Mouse (Mus musculus): ENCODE results near the gene Krtap9-3. TPM values are rescaled to one million over a fixed set of nuclear protein-coding genes. Genes with fewer than 3 reads are reported as not detected.

The Krtap9-3 gene
- polyA plus RNA-seq, 1 experiment = not detected

DNA sequence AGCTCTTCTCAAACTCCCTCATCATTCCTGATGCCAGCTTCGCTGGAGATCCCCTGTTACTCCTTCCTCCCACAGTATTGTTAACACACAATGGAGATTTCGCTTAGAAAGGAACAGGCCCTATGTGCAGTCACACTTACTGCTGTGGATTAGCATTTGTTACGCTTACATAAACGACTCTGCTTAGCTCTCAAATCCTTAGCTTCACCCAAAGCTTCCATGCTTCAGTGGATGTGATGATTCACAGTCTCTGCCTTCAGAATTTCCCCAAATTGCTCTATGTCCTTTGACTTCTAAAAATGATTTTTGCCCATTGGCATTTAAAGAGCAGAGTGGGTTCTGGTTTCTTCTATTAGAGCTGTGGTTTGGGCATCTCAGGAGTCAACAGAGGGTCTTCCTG lies 24.7 kb downstream of the Krtap9-3 start:
- TF ChIP-seq POLR2A (IDR thresholded peaks at IDR 0.05; ENCODE audit: low read depth, low read length) (no peak), CTCF (IDR thresholded peaks at IDR 0.05; ENCODE audit: extremely low read depth, insufficient read length, insufficient replicate concordance, low read depth, low read length) (no peak)
- no peaks in the 10 kb centered on the region for H3K36me3 ChIP-seq (ENCODE audit: control insufficient read depth, insufficient read depth, low read length)

DNA sequence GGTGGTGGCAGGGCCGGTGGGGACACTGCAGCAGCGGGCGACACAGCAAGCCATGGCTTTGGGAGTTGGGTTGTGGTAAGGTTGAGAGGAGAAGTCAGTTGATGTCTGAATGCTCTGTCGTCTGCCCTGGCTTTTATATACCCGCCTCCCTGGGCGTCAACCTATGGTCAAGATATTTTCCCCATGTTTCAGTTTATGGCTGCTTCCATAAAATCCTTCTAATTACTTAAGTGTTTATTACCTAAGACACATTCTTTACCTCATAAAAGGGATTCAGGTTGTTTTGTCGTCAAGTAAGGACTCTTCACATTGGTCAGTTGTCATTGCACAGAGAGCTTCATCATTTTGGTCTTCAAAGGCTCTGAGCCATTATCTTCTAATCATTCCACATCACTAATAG lies 31.4 kb downstream of the Krtap9-3 start, which contains the start of gene Krtap3-1:
Krtap3-1 (minus strand) TSS at position 101 of the 400 bp plus-strand sequence.
- no peak within 1 kb of the TSS for H3K27ac ChIP-seq (ENCODE audit: insufficient read depth, low read depth, low read length)
- WGBS = 63% methylated on average over 7 of the region's 7 CpGs
- H3K36me3 ChIP-seq (ENCODE audit: control insufficient read depth, insufficient read depth, low read length) = no peaks in the 10 kb centered on the region
- no peak within 1 kb of the TSS for H3K4me3 ChIP-seq (ENCODE audit: low read depth, low read length)
- TF ChIP-seq CTCF (IDR thresholded peaks at IDR 0.05; ENCODE audit: extremely low read depth, insufficient read length, insufficient replicate concordance, low read depth, low read length) = no peak
- no peak for TF ChIP-seq POLR2A (IDR thresholded peaks at IDR 0.05; ENCODE audit: low read depth, low read length)
- no peaks in the 10 kb centered on the region for H3K27me3 ChIP-seq (ENCODE audit: control insufficient read depth, insufficient read depth, low read length)
- peaks cover 7% of the 10 kb centered on the region; the same call in 1 of the 2 replicates for H3K4me1 ChIP-seq (ENCODE audit: control insufficient read depth, insufficient read depth, insufficient read length, low read length)

More for the DNA sequence above, 24.7 kb downstream of the Krtap9-3 start:
- H3K27me3 ChIP-seq (ENCODE audit: control insufficient read depth, insufficient read depth, low read length) = no peaks in the 10 kb centered on the region
- no peak overlapping the region for H3K4me3 ChIP-seq (ENCODE audit: low read depth, low read length)
- whole genome bisulfite sequencing = 70% methylated on average over 4 of the region's 4 CpGs
- H3K4me1 ChIP-seq (ENCODE audit: control insufficient read depth, insufficient read depth, insufficient read length, low read length) = peaks cover 2% of the 10 kb centered on the region; the same call in 1 of the 2 replicates
- H3K27ac ChIP-seq (ENCODE audit: insufficient read depth, low read depth, low read length) = no peak overlapping the region

DNA sequence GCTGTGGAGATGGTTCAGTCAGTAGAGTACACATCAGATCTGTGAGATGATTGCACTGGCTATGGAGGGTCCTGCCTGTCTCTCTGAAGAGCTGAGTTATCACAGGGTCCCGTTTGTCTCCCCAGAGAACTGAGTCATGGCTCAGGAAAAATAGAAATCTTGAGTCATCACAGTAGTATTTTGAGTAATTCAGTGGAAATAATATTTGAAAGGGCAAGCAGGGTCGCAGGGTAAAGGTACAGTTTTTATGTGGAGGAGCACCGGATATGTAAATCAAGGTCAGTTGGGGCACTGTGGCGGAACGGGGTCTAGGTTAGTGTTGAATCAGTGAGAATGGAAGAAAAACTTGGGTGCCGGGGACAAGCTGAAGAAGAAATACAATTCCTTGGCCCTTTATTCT lies 35.3 kb downstream of the Krtap9-3 start:
- TF ChIP-seq POLR2A (IDR thresholded peaks at IDR 0.05; ENCODE audit: low read depth, low read length) (no peak), CTCF (IDR thresholded peaks at IDR 0.05; ENCODE audit: extremely low read depth, insufficient read length, insufficient replicate concordance, low read depth, low read length) (no peak)
- no peak overlapping the region for H3K27ac ChIP-seq (ENCODE audit: insufficient read depth, low read depth, low read length)
- H3K4me3 ChIP-seq (ENCODE audit: low read depth, low read length) = no peak overlapping the region
- no peaks in the 10 kb centered on the region for H3K27me3 ChIP-seq (ENCODE audit: control insufficient read depth, insufficient read depth, low read length)
- 79% methylated on average over 6 of the region's 6 CpGs for WGBS
- no peaks in the 10 kb centered on the region for H3K36me3 ChIP-seq (ENCODE audit: control insufficient read depth, insufficient read depth, low read length)
- peaks cover 4% of the 10 kb centered on the region; the same call in 1 of the 2 replicates for H3K4me1 ChIP-seq (ENCODE audit: control insufficient read depth, insufficient read depth, insufficient read length, low read length)

DNA sequence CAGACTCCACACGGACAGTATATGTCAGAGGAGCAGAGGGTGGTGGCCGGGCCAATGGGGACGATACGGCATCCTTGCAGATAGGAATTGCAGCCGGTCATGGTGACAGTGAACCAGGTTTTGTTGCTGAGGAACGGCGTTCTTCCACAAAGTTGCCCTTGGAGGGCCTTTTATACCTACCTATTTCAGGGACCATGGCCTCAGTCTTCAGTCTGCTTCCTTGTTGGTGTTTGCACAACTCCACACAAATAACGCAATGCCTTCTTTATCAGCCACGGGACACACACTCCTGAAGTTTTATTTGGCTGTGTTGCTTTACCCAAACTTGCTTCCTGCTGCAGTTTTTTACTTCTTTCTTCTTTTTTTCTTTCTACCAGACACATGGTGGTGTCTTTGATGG lies 38.5 kb downstream of the Krtap9-3 start, which contains the start of gene Gm11939:
Gm11939 (minus strand) TSS at position 101 of the 400 bp plus-strand sequence.
- 68% methylated on average over 9 of the region's 9 CpGs for WGBS

DNA sequence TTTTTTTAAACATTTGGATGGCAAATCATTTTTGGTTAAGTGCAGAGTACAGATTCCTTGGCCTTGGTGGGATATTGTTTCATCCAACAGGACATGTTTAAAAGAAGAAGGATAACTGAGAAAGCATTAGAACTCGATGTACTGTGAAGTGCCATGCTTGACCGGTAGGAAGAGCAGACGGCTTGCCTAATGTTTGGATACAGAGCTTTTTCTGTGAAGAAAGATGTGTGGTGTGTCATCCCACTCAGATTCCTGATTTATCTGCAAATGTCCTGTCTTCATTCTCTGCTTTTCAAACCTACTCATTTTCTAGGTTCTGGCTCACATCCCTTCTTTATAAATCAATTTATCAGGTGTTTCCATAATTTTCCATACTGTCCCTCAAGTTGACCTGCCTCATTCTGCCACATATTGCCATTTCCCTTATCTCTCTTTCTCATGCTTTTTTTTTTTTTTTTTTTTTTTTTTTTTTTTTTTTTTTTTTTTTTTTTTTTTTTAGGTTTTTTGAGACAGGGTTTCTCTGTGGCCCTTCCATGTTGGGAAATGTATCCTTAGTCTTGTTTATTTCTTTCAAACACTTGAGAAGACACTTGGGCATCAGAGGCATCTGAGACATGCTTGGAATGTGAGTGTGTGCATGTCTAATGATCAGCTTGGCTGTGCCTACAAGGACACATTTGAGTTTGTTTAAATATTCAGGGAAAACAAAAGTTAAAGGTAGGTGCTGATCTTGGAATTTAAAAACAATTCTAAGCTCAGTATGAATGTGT lies 39.7 kb downstream of the Krtap9-3 start:
- 86% methylated on average over 3 of the region's 3 CpGs for WGBS

More for the DNA sequence above, 38.5 kb downstream of the Krtap9-3 start, which contains the start of gene Gm11939:
- H3K27ac ChIP-seq (ENCODE audit: insufficient read depth, low read depth, low read length) = no peak within 1 kb of the TSS
- H3K27me3 ChIP-seq (ENCODE audit: control insufficient read depth, insufficient read depth, low read length) = no peaks in the 10 kb centered on the region
- no peaks in the 10 kb centered on the region for H3K36me3 ChIP-seq (ENCODE audit: control insufficient read depth, insufficient read depth, low read length)
- H3K4me1 ChIP-seq (ENCODE audit: control insufficient read depth, insufficient read depth, insufficient read length, low read length) = no peaks in the 10 kb centered on the region; the same call in 1 of the 2 replicates
- TF ChIP-seq POLR2A (IDR thresholded peaks at IDR 0.05; ENCODE audit: low read depth, low read length) (no peak), CTCF (IDR thresholded peaks at IDR 0.05; ENCODE audit: extremely low read depth, insufficient read length, insufficient replicate concordance, low read depth, low read length) (no peak)
- no peak within 1 kb of the TSS for H3K4me3 ChIP-seq (ENCODE audit: low read depth, low read length)

DNA sequence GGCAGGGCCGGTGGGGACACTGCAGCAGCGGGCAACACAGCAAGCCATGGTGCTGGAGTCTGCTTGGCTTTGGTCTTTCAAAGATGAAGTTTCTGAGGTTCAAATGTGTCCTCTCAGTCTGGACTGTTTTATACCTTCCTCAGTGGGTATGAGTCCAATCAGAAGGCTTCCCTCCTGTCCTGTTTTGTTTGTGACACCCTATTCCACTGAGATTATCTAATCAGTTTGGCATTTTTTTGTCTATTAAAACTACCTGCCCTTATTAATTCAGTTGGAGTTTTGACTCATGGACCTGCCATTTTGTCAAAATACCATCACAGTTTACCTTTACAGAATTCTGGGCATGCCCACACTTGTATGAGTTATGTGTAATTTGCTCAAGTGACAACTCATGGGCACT lies 41.2 kb downstream of the Krtap9-3 start, which contains the start of gene Krtap3-2:
Krtap3-2 (minus strand) TSS at position 101 of the 400 bp plus-strand sequence.
- Histone ChIP-seq H3K36me3 (ENCODE audit: control insufficient read depth, insufficient read depth, low read length) (no peaks in the 10 kb centered on the region), H3K4me3 (ENCODE audit: low read depth, low read length) (no peak within 1 kb of the TSS), H3K27ac (ENCODE audit: insufficient read depth, low read depth, low read length) (no peak within 1 kb of the TSS), H3K27me3 (ENCODE audit: control insufficient read depth, insufficient read depth, low read length) (no peaks in the 10 kb centered on the region), H3K4me1 (ENCODE audit: control insufficient read depth, insufficient read depth, insufficient read length, low read length) (peaks cover 2% of the 10 kb centered on the region; the same call in 1 of the 2 replicates)
- WGBS = 90% methylated on average over 2 of the region's 2 CpGs
- TF ChIP-seq POLR2A (IDR thresholded peaks at IDR 0.05; ENCODE audit: low read depth, low read length) (no peak), CTCF (IDR thresholded peaks at IDR 0.05; ENCODE audit: extremely low read depth, insufficient read length, insufficient replicate concordance, low read depth, low read length) (no peak)

More for the DNA sequence above, 39.7 kb downstream of the Krtap9-3 start:
- Histone ChIP-seq H3K4me1 (ENCODE audit: control insufficient read depth, insufficient read depth, insufficient read length, low read length) (peaks cover 2% of the 10 kb centered on the region; the same call in 1 of the 2 replicates), H3K27me3 (ENCODE audit: control insufficient read depth, insufficient read depth, low read length) (no peaks in the 10 kb centered on the region), H3K27ac (ENCODE audit: insufficient read depth, low read depth, low read length) (no peak overlapping the region), H3K36me3 (ENCODE audit: control insufficient read depth, insufficient read depth, low read length) (no peaks in the 10 kb centered on the region), H3K4me3 (ENCODE audit: low read depth, low read length) (no peak overlapping the region)
- TF ChIP-seq CTCF (IDR thresholded peaks at IDR 0.05; ENCODE audit: extremely low read depth, insufficient read length, insufficient replicate concordance, low read depth, low read length) (no peak), POLR2A (IDR thresholded peaks at IDR 0.05; ENCODE audit: low read depth, low read length) (no peak)

DNA sequence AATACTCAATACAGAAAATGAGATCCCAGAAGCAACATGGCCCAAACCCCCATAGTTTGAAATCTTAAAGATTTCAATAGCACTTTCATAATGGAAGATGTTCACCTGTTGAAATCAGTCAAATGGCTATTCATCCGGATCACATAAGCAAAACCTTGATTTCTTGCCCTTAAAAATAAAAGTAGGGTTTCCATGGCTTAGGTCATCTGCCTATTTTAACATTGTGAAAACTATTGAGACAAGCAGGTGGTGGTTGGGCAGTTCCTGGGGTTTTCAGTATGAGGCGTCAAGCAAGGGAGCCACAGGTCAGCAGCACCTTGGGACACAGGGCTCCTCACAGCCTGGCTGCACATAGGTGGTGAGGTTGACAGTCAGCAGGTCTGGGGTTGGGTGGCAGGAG lies 41.7 kb downstream of the Krtap9-3 start:
- Histone ChIP-seq H3K4me1 (ENCODE audit: control insufficient read depth, insufficient read depth, insufficient read length, low read length) (peaks cover 2% of the 10 kb centered on the region; the same call in 1 of the 2 replicates), H3K4me3 (ENCODE audit: low read depth, low read length) (no peak overlapping the region), H3K27me3 (ENCODE audit: control insufficient read depth, insufficient read depth, low read length) (no peaks in the 10 kb centered on the region), H3K27ac (ENCODE audit: insufficient read depth, low read depth, low read length) (no peak overlapping the region), H3K36me3 (ENCODE audit: control insufficient read depth, insufficient read depth, low read length) (no peaks in the 10 kb centered on the region)
- WGBS = 92% methylated on average over 2 of the region's 2 CpGs
- no peak for TF ChIP-seq CTCF (IDR thresholded peaks at IDR 0.05; ENCODE audit: extremely low read depth, insufficient read length, insufficient replicate concordance, low read depth, low read length)
- TF ChIP-seq POLR2A (IDR thresholded peaks at IDR 0.05; ENCODE audit: low read depth, low read length) = no peak
